Mouse (Mus musculus) gastrocnemius, postnatal 25 days (tissue): ENCODE data around the gene Grin2a. TPM values are rescaled to one million over a fixed set of nuclear protein-coding genes. Genes with fewer than 3 reads are reported as not detected.

ENCODE experiments used
- DNase-seq: peaks from one replicate; pipeline ENCODE4 v3.0.0; 2022
- long read RNA-seq, 2 experiments: library from polyadenylated mRNA; stranded (forward); transcript quantifications; one replicate each; pipeline ENCODE4 v2.0.0; 2021
- total RNA-seq, 2 experiments: library from RNA; stranded (reverse); gene quantifications; 1 replicate in 1 of 2; 2 replicates in 1 of 2; pipeline ENCODE4 v1.2.3; 2021

Gene Grin2a
- total RNA-seq: under 1 TPM; 0.08 to 0.32 TPM
- long read RNA-seq, experiment 1: 0 reads
- long read RNA-seq, experiment 2: 0 reads

DNA sequence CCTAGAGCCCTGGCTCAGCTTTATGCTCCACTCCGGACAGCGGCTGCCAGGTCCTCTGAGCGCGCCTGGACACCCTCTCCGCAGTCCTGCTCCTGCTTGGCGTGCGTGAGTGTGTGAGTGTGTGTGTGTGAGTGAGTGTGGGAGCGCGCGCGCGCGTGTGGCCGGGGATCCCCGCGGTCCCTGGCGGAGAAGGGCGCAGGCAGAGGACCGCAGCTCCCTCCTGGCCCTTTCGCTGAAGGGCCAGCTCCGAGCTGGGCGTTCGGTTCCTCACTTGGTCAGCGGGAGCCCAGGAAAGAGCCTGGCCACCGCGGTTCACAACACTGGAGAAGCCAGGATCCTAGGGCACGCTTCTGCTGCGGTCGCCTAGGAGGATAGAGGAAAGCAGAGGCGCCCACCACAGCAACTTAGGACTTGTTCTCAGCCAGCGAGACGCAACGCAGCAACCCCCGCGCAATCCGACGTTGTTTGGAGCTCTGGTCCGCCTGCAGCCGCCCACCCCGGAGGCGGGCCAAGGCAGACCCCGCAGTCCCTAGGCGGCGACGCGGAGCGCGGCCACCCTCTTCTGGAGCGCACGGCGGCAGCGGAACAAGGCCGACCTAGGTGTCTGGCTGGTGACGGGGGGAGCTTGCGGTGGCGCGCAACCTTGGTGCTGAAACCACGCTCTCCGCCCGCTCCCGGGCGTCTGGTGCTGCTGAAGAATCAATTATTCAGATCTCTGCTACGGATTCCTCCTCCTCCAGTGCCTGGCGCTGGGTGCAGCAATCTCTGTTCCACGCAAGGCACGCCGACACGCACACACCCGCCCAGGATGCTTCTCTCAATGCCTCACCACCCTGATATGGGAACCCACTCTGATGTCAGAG lies at the start of gene Grin2a:
Gene Grin2a (minus strand): TSS at position 610 of the 863 bp plus-strand sequence.
- no peak for DNase-seq

GRCm38 (mm10) chr16:10035582-10036215 lies 40.3 kb upstream of the Grin2a start:
- DNase-seq: no peak

DNA sequence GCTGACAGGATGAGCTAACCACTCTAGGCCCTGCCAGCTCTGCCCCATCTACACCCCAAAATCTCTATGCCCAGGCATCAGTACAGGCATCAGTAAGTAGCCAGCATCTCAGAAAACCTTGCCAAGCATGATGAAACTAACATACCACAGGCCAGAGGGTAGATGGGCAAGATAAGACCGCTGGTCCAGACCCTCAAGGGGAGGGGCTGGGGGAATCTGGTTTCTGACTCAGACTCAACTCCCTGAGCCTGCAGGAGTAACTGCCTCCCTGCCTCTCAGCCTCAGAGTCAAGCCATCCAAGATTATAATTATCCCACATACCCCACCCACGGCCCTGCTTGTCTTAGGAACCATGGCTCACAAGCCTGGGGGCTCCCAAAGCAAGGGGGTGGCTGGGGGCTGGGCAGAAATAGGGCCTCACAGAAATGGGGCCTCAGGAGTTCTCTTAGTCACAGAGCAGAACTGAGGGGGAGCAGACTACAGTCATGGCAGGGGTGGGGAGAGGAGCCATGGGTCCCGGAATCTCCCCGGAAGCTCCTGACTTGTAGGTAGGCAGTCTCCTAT lies 38.1 kb upstream of the Grin2a start:
- DNase-seq: no peak

- DNase-seq: no peak
Measured at GRCm38 (mm10) chr16:10031891-10032290, 36.5 kb upstream of the Grin2a start.

GRCm38 (mm10) chr16:10026741-10027140 lies 31.4 kb upstream of the Grin2a start:
- no peak for DNase-seq

DNA sequence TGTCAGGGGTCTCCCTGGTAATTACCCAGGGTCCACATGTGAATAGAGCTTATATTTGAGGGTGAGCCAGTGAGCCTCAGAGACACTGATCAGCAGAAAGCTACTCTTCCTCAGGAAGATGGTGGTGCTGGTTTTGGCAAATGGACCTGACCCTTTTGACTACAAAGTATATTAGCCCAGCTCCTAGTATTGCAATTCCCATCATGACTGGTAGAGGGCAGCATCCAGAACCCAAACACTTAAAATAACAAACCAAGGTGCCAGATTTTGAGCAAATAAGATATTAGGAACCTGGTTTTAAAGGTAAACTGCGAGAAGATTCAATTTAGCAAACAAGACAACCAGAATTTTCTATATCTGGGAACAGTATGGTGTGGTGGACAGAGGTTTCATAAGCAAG lies 14.4 kb upstream of the Grin2a start:
- DNase-seq: no peak

GRCm38 (mm10) chr16:10005606-10006005 lies 10.2 kb upstream of the Grin2a start:
- no peak for DNase-seq

DNA sequence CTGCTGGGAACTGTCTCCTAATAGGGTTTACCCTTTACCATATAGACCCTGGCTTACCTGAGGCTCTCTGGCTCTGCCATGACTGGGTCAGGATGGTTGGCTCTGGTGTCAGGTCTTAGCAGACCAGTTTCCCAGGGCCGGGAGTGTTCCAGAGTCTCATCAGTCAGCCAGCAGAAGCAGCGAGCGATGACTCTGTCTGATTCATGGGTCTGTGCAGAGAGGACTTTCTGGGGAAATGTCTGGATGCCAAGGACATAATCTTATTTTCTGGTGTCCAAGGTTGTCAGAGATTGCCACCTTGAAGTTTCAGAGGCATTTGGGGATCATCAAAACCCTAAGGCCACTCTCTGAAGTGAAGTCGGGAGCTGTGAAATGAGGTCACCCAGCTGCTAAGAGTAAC lies 8.7 kb upstream of the Grin2a start:
- DNase-seq: no peak

DNA sequence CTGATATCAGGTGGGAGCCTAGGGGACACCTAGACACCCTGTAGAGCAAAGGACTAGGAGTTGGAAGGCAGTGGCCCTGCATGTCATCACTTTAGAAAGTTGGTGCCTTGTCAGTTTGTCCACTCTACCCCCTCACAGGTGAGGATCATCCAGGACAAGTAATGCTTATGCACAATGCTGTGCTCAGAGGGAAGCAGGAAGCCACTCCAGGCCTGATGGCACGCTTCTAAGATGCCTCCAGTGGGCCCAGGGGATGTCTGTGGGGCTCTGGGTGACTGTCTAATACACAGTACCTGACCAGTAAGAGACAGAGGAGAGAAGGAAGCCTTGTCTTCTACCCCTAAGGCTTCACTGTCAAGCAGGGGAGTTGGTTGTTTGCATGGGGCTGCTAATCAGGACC lies 7.6 kb upstream of the Grin2a start:
- DNase-seq: no peak

DNA sequence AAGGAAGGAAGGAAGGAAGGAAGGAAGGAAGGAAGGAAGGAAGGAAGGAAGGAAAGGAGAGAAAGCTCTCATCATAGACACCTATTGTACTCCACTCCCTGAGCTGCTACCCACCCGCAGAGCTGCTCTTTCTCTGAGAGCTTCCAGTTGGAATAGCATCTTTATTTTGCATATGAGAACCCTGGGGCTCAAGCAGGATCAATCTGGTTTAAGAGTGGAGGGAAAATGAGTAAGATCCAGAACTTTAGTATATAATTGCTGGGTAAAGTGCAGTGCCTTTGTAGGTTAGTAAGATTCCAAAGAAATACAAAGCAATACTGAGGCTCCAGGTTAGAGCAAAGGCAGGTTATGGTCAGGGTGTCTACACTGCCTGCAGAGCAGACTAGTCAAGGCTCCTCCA lies 6.2 kb upstream of the Grin2a start:
- DNase-seq: no peak

DNA sequence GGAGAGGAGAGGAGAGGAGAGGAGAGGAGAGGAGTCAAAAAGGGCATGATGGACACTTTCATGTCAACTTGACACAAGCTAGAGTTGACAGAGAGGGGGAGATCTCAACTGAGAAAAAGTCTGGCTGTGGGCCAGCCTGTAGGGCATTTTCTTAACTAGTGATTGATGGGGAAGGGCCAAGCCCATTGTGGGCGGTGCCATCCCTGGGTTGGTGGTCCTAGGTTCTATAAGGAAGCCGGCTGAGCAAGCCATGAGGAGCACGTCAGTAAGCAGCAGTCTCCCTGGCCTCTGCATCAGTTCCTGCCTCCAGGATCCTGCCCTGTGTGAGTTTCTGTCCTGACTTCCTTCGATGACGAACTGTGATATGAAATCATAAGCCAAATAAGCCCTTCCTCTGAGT lies 4.6 kb upstream of the Grin2a start:
- no peak for DNase-seq

DNA sequence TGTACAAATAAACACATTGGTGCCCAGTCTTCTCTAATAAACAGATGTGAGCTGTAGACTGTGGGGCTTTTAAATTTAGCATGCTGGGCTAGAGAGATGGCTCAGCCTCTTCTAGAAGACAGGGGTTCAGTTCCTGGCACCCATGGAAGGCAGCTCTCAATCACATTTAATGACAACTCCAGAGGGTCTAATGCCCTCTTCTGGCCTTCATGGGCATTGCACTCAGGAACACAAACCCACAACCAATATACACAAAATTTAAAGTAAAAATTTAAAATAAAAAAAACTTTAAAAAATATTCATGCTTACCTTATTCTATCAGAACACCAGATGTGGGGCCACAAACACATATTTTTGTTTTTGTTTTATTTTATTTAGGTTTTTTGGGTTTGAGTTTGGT lies 2.6 kb upstream of the Grin2a start:
- DNase-seq: no peak

DNA sequence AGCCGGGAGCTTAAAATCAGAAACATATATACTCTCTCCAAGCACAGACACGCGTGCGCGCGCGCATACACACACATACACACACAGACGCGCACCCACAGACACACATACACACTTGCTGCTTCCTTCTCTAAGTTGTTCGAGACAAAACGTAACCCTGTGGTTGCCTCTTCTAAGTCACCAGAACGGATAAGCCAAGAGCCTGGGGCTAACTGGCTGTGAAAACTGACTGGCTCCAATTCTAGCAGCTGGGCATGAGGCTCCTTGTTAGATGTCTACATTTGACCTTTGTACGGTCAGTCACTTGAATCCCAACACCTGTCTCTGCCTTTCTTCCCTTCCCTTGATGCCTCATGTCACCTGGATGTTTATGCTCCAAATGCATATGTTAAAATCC lies 452 bp upstream of the Grin2a start:
- DNase-seq: no peak

- no peak for DNase-seq
Measured at GRCm38 (mm10) chr16:9994041-9994950, 1.1 kb downstream of the Grin2a start.

DNA sequence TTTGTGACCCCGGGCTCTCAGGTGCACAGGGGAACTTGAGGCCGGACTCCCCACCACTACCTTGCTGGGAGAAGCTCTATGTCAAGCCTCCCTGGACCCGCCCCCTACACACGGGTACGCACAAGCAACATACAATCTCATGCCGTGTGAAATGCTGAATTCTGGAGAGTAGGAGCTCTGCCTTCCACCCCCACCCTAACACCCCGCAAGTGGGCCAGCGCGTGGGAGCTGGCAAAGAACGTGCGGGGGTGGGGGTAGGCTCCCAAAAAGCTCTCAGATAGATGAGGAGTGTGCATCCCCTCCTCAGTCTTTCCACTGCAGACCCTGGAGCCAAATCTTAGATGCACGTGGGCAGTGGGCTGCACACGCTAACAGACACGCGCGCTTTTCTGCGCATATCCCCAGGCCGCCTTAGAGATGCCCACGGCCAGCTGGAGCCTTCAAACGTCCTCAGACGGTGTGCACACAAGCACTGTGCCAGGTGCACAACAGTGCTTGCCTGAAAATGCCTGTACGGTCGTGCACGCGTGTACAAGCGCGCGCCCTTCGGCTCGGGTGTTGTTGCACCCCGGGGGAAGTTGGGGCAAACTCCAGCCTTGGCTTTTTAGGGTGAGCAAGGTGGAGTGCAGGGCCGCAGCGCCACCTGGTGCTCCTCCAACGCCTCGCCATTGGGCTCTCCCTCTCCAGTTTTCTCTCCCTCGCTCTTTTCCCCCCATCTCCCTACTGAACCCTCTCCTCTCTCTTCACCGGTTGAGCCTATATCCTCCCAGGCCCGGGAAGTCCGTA lies 1.9 kb downstream of the Grin2a start:
- DNase-seq: no peak

GRCm38 (mm10) chr16:9992773-9993221 lies 2.6 kb downstream of the Grin2a start:
- no peak for DNase-seq

DNA sequence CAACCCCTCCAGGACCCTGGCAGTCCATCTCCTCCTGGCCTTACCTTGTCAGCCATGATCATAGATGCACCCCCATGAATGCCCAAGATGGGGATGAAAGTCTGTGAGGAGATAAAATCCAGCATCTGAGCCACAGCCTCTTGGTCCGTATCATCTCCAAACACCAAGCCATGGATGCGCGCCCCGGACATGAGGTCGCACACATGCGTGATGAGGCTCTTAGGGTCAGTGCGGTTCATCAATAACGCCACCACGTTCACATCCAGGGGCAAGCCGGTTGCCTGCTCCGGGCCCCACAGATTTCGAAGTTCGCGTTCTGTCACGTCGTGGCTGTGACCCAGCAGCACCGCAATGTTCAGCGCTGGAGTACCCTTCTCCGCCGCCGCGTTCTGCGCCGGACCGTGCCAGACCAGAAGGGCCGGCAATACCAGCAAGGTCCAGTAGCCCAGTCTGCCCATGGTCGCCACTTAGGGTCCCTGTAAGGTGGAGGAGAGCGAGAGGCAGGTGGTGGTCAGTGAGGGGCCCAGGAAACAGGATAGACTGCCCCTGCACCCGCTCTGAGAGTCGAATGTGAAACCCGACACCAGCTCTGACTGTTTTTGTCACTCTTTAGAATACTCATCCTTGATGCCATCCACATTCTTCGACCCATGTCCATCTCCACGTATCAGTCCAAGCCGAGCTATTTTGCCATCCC lies 3.1 kb downstream of the Grin2a start:
- DNase-seq: no peak

DNA sequence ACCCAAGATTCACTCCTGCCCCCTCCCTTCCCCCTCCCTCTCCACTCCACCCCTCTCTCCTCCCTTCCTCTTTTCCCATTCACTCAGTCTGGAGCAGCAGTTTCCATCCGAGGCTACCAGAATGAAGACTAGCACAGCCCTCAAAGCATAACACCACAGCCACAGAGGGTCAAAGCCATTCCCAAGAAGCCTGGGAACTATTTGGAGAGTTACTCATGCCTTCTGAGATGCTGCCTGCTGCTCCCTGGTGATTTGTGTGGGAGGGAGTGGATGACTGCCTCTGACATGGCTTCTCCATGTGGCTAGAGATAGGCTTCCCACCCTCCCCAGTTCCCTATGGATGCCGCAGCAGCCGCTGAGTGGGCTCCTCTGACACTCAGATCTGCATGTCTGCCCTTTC lies 10.3 kb downstream of the Grin2a start:
- DNase-seq: no peak

DNA sequence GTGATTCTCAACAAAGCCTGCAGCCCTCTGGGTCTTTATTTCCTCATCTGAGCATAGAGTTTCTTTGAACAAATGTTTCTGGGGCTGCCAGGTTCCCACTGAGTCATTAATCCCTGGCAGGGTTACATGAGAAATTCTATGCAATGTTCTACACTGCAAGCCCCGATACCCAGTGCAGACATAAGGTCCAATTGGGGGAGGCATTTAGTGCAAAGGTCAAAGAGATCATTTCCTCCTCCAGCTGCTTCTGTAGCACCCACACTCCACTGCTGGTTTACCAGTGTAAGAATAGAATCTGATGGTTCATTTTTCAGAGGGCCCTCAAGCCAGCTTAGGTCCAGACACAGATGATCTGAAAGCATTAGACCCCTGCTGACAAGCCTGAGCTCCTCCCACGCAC lies 14.7 kb downstream of the Grin2a start:
- DNase-seq: no peak

GRCm38 (mm10) chr16:9978173-9978572 lies 17.2 kb downstream of the Grin2a start:
- DNase-seq: no peak

DNA sequence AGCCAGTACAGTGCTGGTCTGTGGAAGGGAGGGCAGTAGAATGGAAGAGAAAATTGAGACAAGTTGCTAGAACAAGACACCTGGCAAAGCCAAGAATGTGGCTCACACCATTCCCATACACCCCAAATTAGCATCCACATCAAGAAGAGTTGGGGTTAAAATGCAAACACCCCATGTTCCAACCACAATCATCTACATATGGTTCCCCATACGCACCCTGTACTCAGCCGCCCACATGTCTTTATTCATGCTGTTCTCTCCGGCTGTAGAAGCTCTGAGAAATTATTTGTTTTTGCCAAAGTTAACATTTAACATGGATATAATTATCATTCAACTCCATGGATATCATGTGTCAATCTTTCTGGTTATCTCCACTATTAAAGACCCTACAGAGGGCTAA lies 22.7 kb downstream of the Grin2a start:
- no peak for DNase-seq
